Mouse (Mus musculus): ENCODE data around the gene Yap1. TPM values are rescaled to one million over a fixed set of nuclear protein-coding genes. Genes with fewer than 3 reads are reported as not detected.

Yap1 gene
- polyA plus RNA-seq, 1 experiment from 2014 or later = 5.4 TPM

GRCm38 (mm10) chr9:7961366-7962160 is 42.8 kb downstream of the Yap1 start:
- H3K27ac ChIP-seq (ENCODE audit: low read length) = no peak overlapping the region
- peak overlapping the region; percentile 29; the same call in 1 of the 2 replicates for H3K4me2 ChIP-seq (ENCODE audit: low read length)
- 21% methylated on average over 21 of the region's 21 CpGs for WGBS

GRCm38 (mm10) chr9:7960382-7960781 is 44.0 kb downstream of the Yap1 start:
- 48% methylated on average over 9 of the region's 9 CpGs for WGBS
- Histone ChIP-seq H3K27me3 (ENCODE audit: control insufficient read depth, insufficient read depth, low read depth, low read length) (no peaks in the 10 kb centered on the region), H3K27ac (ENCODE audit: low read length) (peak overlapping the region; percentile 26; the same call in 1 of the 2 replicates), H3K4me1 (ENCODE audit: control insufficient read depth, insufficient read depth, low read length) (peaks cover 7% of the 10 kb centered on the region), H3K9ac (ENCODE audit: low read depth, low read length) (no peak overlapping the region), H3K4me3 (ENCODE audit: low read depth, low read length) (no peak overlapping the region), H3K4me2 (ENCODE audit: low read length) (no peak overlapping the region), H3K36me3 (ENCODE audit: control insufficient read depth, insufficient read depth, low read length) (no peaks in the 10 kb centered on the region), H3K9me3 (replicated peaks; ENCODE audit: control insufficient read depth, low read length, poor library complexity, severe bottlenecking) (no peaks in the 10 kb centered on the region)
- peak; percentile 76 for ATAC-seq

More at GRCm38 (mm10) chr9:7961366-7962160, 42.8 kb downstream of the Yap1 start:
- ATAC-seq = peak; percentile 43; the same call in 1 of the 2 replicates
- Histone ChIP-seq H3K9ac (ENCODE audit: low read depth, low read length) (no peak overlapping the region), H3K27me3 (ENCODE audit: control insufficient read depth, insufficient read depth, low read depth, low read length) (no peaks in the 10 kb centered on the region), H3K36me3 (ENCODE audit: control insufficient read depth, insufficient read depth, low read length) (no peaks in the 10 kb centered on the region), H3K9me3 (replicated peaks; ENCODE audit: control insufficient read depth, low read length, poor library complexity, severe bottlenecking) (no peaks in the 10 kb centered on the region), H3K4me1 (ENCODE audit: control insufficient read depth, insufficient read depth, low read length) (peaks cover 7% of the 10 kb centered on the region), H3K4me3 (ENCODE audit: low read depth, low read length) (no peak overlapping the region)

- Histone ChIP-seq H3K4me2 (ENCODE audit: low read length) (no peak overlapping the region), H3K27ac (ENCODE audit: low read length) (no peak overlapping the region), H3K4me3 (ENCODE audit: low read depth, low read length) (no peak overlapping the region), H3K27me3 (ENCODE audit: control insufficient read depth, insufficient read depth, low read depth, low read length) (no peaks in the 10 kb centered on the region), H3K9ac (ENCODE audit: low read depth, low read length) (no peak overlapping the region), H3K9me3 (replicated peaks; ENCODE audit: control insufficient read depth, low read length, poor library complexity, severe bottlenecking) (no peaks in the 10 kb centered on the region), H3K4me1 (ENCODE audit: control insufficient read depth, insufficient read depth, low read length) (peaks cover 7% of the 10 kb centered on the region), H3K36me3 (ENCODE audit: control insufficient read depth, insufficient read depth, low read length) (no peaks in the 10 kb centered on the region)
- ATAC-seq = no peak
- WGBS = 72% methylated on average over 2 of the region's 2 CpGs
Measured at GRCm38 (mm10) chr9:7959301-7959700, 45.1 kb downstream of the Yap1 start.

GRCm38 (mm10) chr9:7958025-7958593 is 46.3 kb downstream of the Yap1 start:
- ATAC-seq = no peak
- Histone ChIP-seq H3K9ac (ENCODE audit: low read depth, low read length) (no peak overlapping the region), H3K36me3 (ENCODE audit: control insufficient read depth, insufficient read depth, low read length) (no peaks in the 10 kb centered on the region), H3K27me3 (ENCODE audit: control insufficient read depth, insufficient read depth, low read depth, low read length) (no peaks in the 10 kb centered on the region), H3K4me1 (ENCODE audit: control insufficient read depth, insufficient read depth, low read length) (peaks cover 7% of the 10 kb centered on the region), H3K27ac (ENCODE audit: low read length) (no peak overlapping the region), H3K9me3 (replicated peaks; ENCODE audit: control insufficient read depth, low read length, poor library complexity, severe bottlenecking) (no peaks in the 10 kb centered on the region), H3K4me2 (ENCODE audit: low read length) (no peak overlapping the region), H3K4me3 (ENCODE audit: low read depth, low read length) (no peak overlapping the region)
- 43% methylated on average over 5 of the region's 7 CpGs for WGBS

- H3K4me2 ChIP-seq (ENCODE audit: low read length) = no peak overlapping the region
- no peaks in the 10 kb centered on the region for H3K36me3 ChIP-seq (ENCODE audit: control insufficient read depth, insufficient read depth, low read length)
- ATAC-seq = no peak
- no peaks in the 10 kb centered on the region for H3K9me3 ChIP-seq (replicated peaks; ENCODE audit: control insufficient read depth, low read length, poor library complexity, severe bottlenecking)
- no peak overlapping the region for H3K9ac ChIP-seq (ENCODE audit: low read depth, low read length)
- peaks cover 7% of the 10 kb centered on the region for H3K4me1 ChIP-seq (ENCODE audit: control insufficient read depth, insufficient read depth, low read length)
- no peak overlapping the region for H3K4me3 ChIP-seq (ENCODE audit: low read depth, low read length)
- no peaks in the 10 kb centered on the region for H3K27me3 ChIP-seq (ENCODE audit: control insufficient read depth, insufficient read depth, low read depth, low read length)
- no peak overlapping the region for H3K27ac ChIP-seq (ENCODE audit: low read length)
- 70% methylated on average over 2 of the region's 2 CpGs for WGBS
Measured at GRCm38 (mm10) chr9:7957407-7957806, 47.0 kb downstream of the Yap1 start.

GRCm38 (mm10) chr9:7956400-7956799 is 48.0 kb downstream of the Yap1 start:
- Histone ChIP-seq H3K4me2 (ENCODE audit: low read length) (no peak overlapping the region), H3K4me3 (ENCODE audit: low read depth, low read length) (no peak overlapping the region), H3K27me3 (ENCODE audit: control insufficient read depth, insufficient read depth, low read depth, low read length) (no peaks in the 10 kb centered on the region), H3K27ac (ENCODE audit: low read length) (no peak overlapping the region), H3K9ac (ENCODE audit: low read depth, low read length) (no peak overlapping the region), H3K36me3 (ENCODE audit: control insufficient read depth, insufficient read depth, low read length) (no peaks in the 10 kb centered on the region), H3K4me1 (ENCODE audit: control insufficient read depth, insufficient read depth, low read length) (peaks cover 5% of the 10 kb centered on the region; the same call in 1 of the 2 replicates), H3K9me3 (replicated peaks; ENCODE audit: control insufficient read depth, low read length, poor library complexity, severe bottlenecking) (no peaks in the 10 kb centered on the region)
- ATAC-seq = no peak
- 83% methylated on average over 8 of the region's 8 CpGs for WGBS

- Histone ChIP-seq H3K4me2 (ENCODE audit: low read length) (no peak overlapping the region), H3K4me3 (ENCODE audit: low read depth, low read length) (no peak overlapping the region), H3K27ac (ENCODE audit: low read length) (no peak overlapping the region), H3K9me3 (replicated peaks; ENCODE audit: control insufficient read depth, low read length, poor library complexity, severe bottlenecking) (no peaks in the 10 kb centered on the region), H3K36me3 (ENCODE audit: control insufficient read depth, insufficient read depth, low read length) (no peaks in the 10 kb centered on the region), H3K9ac (ENCODE audit: low read depth, low read length) (no peak overlapping the region), H3K4me1 (ENCODE audit: control insufficient read depth, insufficient read depth, low read length) (no peaks in the 10 kb centered on the region; the same call in 1 of the 2 replicates), H3K27me3 (ENCODE audit: control insufficient read depth, insufficient read depth, low read depth, low read length) (no peaks in the 10 kb centered on the region)
- 78% methylated on average over 5 of the region's 5 CpGs for WGBS
- ATAC-seq = no peak
Measured at GRCm38 (mm10) chr9:7952886-7953285, 51.5 kb downstream of the Yap1 start.

- no peak overlapping the region for H3K9ac ChIP-seq (ENCODE audit: low read depth, low read length)
- no peak overlapping the region for H3K4me2 ChIP-seq (ENCODE audit: low read length)
- H3K4me3 ChIP-seq (ENCODE audit: low read depth, low read length) = no peak overlapping the region
- 90% methylated on average over 7 of the region's 7 CpGs for WGBS
- H3K36me3 ChIP-seq (ENCODE audit: control insufficient read depth, insufficient read depth, low read length) = no peaks in the 10 kb centered on the region
- H3K9me3 ChIP-seq (replicated peaks; ENCODE audit: control insufficient read depth, low read length, poor library complexity, severe bottlenecking) = no peaks in the 10 kb centered on the region
- no peaks in the 10 kb centered on the region for H3K4me1 ChIP-seq (ENCODE audit: control insufficient read depth, insufficient read depth, low read length)
- H3K27me3 ChIP-seq (ENCODE audit: control insufficient read depth, insufficient read depth, low read depth, low read length) = no peaks in the 10 kb centered on the region
- no peak overlapping the region for H3K27ac ChIP-seq (ENCODE audit: low read length)
- ATAC-seq = no peak
Measured at GRCm38 (mm10) chr9:7950211-7950644, 54.2 kb downstream of the Yap1 start.

- no peaks in the 10 kb centered on the region for H3K4me1 ChIP-seq (ENCODE audit: control insufficient read depth, insufficient read depth, low read length)
- H3K27me3 ChIP-seq (ENCODE audit: control insufficient read depth, insufficient read depth, low read depth, low read length) = no peaks in the 10 kb centered on the region
- no peaks in the 10 kb centered on the region for H3K9me3 ChIP-seq (replicated peaks; ENCODE audit: control insufficient read depth, low read length, poor library complexity, severe bottlenecking)
- H3K4me3 ChIP-seq (ENCODE audit: low read depth, low read length) = no peak overlapping the region
- ATAC-seq = no peak
- 86% methylated on average over 4 of the region's 4 CpGs for WGBS
- no peak overlapping the region for H3K27ac ChIP-seq (ENCODE audit: low read length)
- no peaks in the 10 kb centered on the region for H3K36me3 ChIP-seq (ENCODE audit: control insufficient read depth, insufficient read depth, low read length)
- H3K4me2 ChIP-seq (ENCODE audit: low read length) = no peak overlapping the region
- H3K9ac ChIP-seq (ENCODE audit: low read depth, low read length) = no peak overlapping the region
Measured at GRCm38 (mm10) chr9:7947946-7948345, 56.5 kb downstream of the Yap1 start.
